Mouse (Mus musculus) E14TG2a.4 (cell line): ENCODE results near the gene Myof.

Source experiments
- CTCF ChIP-seq: conservative IDR thresholded peaks from 2 replicates; pipeline ENCODE4 v1.5.1; 2014; ENCODE audit warnings: low read length
- NANOG ChIP-seq: IDR thresholded peaks from 2 replicates; pipeline ENCODE4 v1.6.1; 2014; ENCODE audit warnings: borderline replicate concordance, low read length, mixed read lengths
- POU5F1 ChIP-seq: IDR thresholded peaks from 2 replicates; pipeline ENCODE4 v1.6.1; 2014; ENCODE audit warnings: low read length, borderline replicate concordance

DNA sequence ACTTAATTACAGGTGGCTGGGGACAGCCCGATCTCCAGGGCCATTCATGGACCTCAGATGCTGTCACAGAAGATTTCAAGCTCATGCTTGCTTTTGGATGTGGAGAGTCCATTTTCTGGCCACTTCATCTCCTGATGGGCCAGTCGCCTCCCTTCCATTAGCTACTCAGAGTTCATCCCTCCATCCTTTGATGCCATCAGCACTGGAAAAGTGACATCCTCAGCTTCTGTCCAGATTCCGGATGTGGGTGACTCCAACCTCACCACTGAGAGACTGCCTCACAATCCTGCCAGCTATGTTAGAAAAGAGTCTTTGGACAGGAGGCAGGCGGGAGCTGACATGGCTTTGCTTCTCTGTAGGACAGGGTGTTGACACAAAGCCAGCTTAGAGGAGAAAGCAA is 42.5 kb upstream of the Myof start:
- no peak for TF ChIP-seq CTCF
- no peak for TF ChIP-seq POU5F1
- TF ChIP-seq NANOG, result no peak
